Mouse (Mus musculus) thymus, postnatal 14 days (tissue): ENCODE results near the gene Mical3.

ENCODE experiments used
- DNase-seq: peaks from one replicate; pipeline ENCODE4 v3.0.0; 2021

Mical3 gene

GRCm38 (mm10) chr6:121108075-121108474, 22.7 kb downstream of the Mical3 start:
- no peak for DNase-seq

- DNase-seq, result peak; percentile 52
Measured at GRCm38 (mm10) chr6:121106711-121107405, 23.9 kb downstream of the Mical3 start.

GRCm38 (mm10) chr6:121105726-121106125, 25.1 kb downstream of the Mical3 start:
- DNase-seq, result no peak

GRCm38 (mm10) chr6:121103406-121104171, 27.2 kb downstream of the Mical3 start:
- DNase-seq, result no peak

GRCm38 (mm10) chr6:121102941-121103340, 27.9 kb downstream of the Mical3 start:
- DNase-seq, result no peak

- DNase-seq, result no peak
Measured at GRCm38 (mm10) chr6:121102084-121102483, 28.7 kb downstream of the Mical3 start.

DNA sequence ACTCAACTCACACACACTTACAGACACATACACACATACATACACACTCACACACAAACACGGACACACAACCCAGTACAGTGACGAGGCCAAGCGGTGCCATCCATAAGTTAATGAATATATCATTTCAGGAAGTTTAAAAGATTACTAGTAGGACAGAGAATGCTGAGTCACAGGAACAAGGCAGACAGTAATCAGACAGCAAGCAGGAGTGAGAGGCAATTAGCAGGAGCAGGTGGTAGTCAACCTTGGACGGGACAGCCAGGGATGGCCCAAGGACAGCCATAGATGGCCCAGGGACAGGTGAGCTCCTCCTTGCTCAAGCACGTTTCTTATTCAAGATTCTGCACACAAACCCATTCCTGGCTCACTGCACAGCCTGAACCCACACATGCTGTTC, 29.6 kb downstream of the Mical3 start:
- DNase-seq, result no peak

GRCm38 (mm10) chr6:121099831-121100230, 31.0 kb downstream of the Mical3 start:
- DNase-seq, result no peak

- no peak for DNase-seq
Measured at GRCm38 (mm10) chr6:121099228-121099608, 31.6 kb downstream of the Mical3 start.

GRCm38 (mm10) chr6:121098511-121099227, 32.1 kb downstream of the Mical3 start:
- DNase-seq, result no peak

- no peak for DNase-seq
Measured at GRCm38 (mm10) chr6:121098109-121098508, 32.7 kb downstream of the Mical3 start.

DNA sequence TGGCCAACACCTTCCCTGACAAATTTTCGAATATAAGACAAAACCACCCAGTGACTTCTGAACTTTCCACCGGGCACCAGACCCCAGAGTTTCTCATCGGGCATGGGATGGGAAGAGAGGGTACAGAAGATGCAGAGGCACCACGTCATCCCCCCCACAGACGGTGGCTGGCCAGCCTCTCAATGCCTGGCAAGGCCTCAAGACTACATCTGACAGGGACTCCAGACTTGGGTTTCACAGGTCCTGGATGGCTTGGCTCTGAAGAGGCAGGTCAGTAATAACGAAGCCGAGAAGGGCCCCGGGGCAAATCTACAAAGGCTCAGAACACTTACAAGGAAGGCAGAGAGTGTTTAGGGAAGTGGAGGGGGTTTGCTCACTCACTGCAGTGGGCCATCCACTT, 33.9 kb downstream of the Mical3 start:
- no peak for DNase-seq

GRCm38 (mm10) chr6:121096390-121096789, 34.4 kb downstream of the Mical3 start:
- no peak for DNase-seq

- no peak for DNase-seq
Measured at GRCm38 (mm10) chr6:121093662-121094408, 37.0 kb downstream of the Mical3 start.

GRCm38 (mm10) chr6:121090786-121091185, 40.0 kb downstream of the Mical3 start:
- DNase-seq, result no peak

- no peak for DNase-seq
Measured at GRCm38 (mm10) chr6:121087586-121088245, 43.1 kb downstream of the Mical3 start.

DNA sequence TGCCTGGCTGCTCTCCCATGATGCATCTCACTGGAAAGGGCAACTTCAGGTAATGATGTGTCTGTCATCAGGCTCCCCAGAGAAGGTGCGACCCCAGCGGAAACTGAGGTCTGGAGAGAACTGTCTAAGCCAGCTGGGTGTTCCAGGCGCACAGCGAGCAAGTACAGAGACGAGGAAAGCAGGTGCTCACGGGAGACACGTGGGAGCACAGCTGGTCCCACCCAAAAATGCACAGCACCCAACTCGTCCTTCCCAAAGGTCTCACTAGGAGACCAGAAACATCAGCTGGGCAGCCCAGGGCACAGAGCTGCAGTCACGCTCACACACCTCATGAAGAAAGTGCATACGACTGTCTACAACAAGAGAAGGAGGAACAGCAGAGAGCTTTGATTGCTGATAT, 43.7 kb downstream of the Mical3 start:
- peak; percentile 17 for DNase-seq

GRCm38 (mm10) chr6:121086226-121086625, 44.6 kb downstream of the Mical3 start:
- no peak for DNase-seq

GRCm38 (mm10) chr6:121084050-121084480, 46.7 kb downstream of the Mical3 start:
- DNase-seq, result no peak

DNA sequence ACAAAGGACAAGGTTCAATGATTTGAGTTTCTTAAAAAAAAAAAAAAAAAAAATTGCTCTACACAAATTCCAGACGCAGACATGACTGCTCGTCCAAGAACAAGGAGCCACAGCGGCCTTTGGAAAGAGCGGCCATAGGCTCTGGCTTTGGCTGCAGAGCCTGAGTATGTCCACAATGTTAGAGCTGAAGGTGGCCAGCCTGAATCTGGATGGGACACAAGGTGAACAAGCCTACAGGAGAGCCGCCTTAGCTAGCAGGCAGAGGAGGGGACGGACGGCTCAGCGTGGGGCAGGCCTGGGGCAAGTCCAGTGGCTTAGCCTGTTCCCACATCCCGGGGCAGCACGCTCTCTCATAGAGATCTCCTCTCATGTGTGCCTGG, 48.7 kb downstream of the Mical3 start:
- no peak for DNase-seq

DNA sequence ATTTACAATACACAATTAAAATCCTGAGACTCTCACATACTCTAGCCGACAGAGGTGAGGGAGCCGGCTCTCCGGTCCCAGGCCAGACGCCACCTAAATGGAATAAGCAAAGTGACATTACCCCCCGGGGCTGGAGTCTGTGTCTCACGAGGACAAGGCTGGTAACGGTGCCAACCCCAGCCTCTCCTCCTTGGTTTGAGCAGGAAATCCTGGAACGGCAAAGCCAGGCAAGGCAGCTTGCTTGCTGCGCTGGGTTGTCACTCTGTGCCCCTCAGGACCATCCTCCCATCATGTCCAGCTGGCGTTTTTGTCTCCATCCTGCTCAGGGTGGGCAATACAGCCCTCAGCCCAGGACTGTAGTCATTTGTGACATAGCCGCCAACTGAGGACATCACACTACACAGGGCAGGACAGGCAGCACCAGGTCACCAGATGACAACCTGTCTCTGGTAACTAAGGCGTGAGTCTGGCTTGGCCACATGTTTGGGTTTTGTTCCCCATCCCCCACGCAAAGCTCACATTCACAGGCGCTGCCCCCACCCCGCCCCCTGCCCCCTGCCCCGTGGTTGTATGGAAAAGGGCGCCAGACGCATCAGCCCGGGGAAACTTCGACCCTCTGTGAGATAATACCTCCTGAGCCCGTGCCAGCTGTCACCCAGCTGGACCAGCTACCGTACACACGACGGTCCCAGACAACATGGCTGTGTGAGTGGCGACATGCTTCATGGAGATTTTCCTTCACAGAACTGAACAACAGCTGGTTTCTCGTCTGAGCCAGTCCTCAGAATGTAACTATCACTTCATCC, 49.3 kb downstream of the Mical3 start:
- no peak for DNase-seq

- no peak for DNase-seq
Measured at GRCm38 (mm10) chr6:121078175-121078574, 52.6 kb downstream of the Mical3 start.
